Mouse (Mus musculus) spleen, adult 2 months (tissue): ENCODE data around the gene Smarce1. TPM values are rescaled to one million over a fixed set of nuclear protein-coding genes. Genes with fewer than 3 reads are reported as not detected.

Experiments
- DNase-seq, 2 experiments: peaks; one replicate each; pipeline versions ENCODE4 v3.0.0 to v3.0.0-alpha.2; 2012 to 2021; ENCODE audit warnings: low spot score in 2 of 2, low read depth in 1 of 2
- H3K27ac ChIP-seq: fragments of 200-500 bp; 2 replicates; pipeline ENCODE4 v1.5.1; 2012; ENCODE audit warnings: low read length, inconsistent platforms; ENCODE audit not compliant: insufficient read depth
- H3K27me3 ChIP-seq: fragments of 200-500 bp; 2 replicates; pipeline ENCODE4 v1.6.1; 2012; ENCODE audit warnings: mild to moderate bottlenecking, moderate library complexity, low read length, inconsistent platforms; ENCODE audit not compliant: control insufficient read depth, insufficient read depth
- H3K36me3 ChIP-seq: fragments of 200-500 bp; 2 replicates; pipeline ENCODE4 v1.6.1; 2012; ENCODE audit warnings: mild to moderate bottlenecking, low read length, inconsistent platforms; ENCODE audit not compliant: control insufficient read depth, insufficient read depth
- H3K4me1 ChIP-seq: fragments of 200-500 bp; 2 replicates; pipeline ENCODE4 v1.6.1; 2011; ENCODE audit warnings: inconsistent platforms; ENCODE audit not compliant: control insufficient read depth, insufficient read depth, insufficient read length
- H3K4me3 ChIP-seq: fragments of 200-500 bp; 2 replicates; pipeline ENCODE4 v1.5.1; 2011; ENCODE audit warnings: mild to moderate bottlenecking, inconsistent platforms; ENCODE audit not compliant: insufficient read depth, insufficient read length; ENCODE audit errors: extremely low read depth
- CTCF ChIP-seq: fragments of 200-500 bp; IDR thresholded peaks from 2 replicates; pipeline ENCODE4 v1.5.1; 2011; ENCODE audit warnings: mild to moderate bottlenecking, inconsistent platforms; ENCODE audit not compliant: insufficient read depth, insufficient read length, insufficient replicate concordance; ENCODE audit errors: extremely low read depth
- POLR2A ChIP-seq: fragments of 200-500 bp; IDR thresholded peaks from 2 replicates; pipeline ENCODE4 v1.6.1; 2011; ENCODE audit warnings: low read depth, low read length, inconsistent platforms
- WGBS: fragments of 180-500 bp; shearing (Covaris S2); methylation state at CpG from one replicate; pipeline ENCODE4 v1.1.7; 2018; 5-methylcytosine and 5-hydroxymethylcytosine counted together
- polyA plus RNA-seq: library from polyadenylated mRNA; depleted of rRNA; stranded (reverse); fragments of >200 nt; gene quantifications from 2 replicates; pipeline ENCODE4 v1.2.3, GENCODE M21; 2012

The Smarce1 gene
- polyA plus RNA-seq, 1 experiment: 13.4 TPM

DNA sequence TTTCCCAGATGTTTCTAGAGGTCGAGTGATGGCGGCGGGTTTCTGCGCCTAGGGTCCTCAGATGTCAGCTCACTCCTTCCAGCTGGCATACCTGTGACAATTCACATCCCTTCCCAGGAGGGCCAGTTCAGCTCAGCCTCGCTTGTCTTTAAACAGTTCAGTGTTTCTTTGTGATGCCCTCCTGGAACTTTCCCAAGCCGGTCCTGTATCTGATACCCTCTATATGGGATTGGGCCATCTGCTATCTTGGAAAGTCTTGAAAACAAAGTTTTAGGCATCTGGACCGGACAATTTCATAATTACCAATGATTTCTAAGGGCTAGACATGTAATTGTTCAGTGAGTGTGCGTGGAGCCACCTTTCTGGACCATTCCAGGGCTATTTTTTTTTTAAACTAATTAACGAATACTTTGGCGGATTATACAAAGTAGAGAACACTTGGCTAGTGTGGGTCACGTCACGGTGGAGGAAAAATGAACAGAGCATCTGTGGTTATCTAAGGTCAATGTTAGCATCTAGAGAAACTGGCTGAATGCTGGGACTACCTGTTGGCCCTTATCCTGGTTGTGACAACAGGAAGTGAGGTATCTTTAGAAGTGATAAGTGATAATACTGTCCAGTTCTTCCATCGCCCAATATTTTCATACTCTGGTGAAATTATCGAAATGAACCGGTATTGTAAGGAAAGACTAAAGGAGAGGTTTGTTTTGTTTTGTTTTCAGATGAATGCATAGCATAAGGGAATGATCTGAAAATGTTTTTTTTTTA is 416 bp upstream of the Smarce1 start:
- H3K27me3 ChIP-seq: no peaks in the 10 kb centered on the region
- TF ChIP-seq CTCF: no peak
- H3K4me1 ChIP-seq: no peaks in the 10 kb centered on the region; the same call in 1 of the 2 replicates
- WGBS: 40% methylated on average over 15 of the region's 15 CpGs
- H3K27ac ChIP-seq: peak overlapping the region; percentile 80
- peak overlapping the region; percentile 96 for H3K4me3 ChIP-seq
- peaks cover 7% of the 10 kb centered on the region for H3K36me3 ChIP-seq
- no peak for DNase-seq

DNA sequence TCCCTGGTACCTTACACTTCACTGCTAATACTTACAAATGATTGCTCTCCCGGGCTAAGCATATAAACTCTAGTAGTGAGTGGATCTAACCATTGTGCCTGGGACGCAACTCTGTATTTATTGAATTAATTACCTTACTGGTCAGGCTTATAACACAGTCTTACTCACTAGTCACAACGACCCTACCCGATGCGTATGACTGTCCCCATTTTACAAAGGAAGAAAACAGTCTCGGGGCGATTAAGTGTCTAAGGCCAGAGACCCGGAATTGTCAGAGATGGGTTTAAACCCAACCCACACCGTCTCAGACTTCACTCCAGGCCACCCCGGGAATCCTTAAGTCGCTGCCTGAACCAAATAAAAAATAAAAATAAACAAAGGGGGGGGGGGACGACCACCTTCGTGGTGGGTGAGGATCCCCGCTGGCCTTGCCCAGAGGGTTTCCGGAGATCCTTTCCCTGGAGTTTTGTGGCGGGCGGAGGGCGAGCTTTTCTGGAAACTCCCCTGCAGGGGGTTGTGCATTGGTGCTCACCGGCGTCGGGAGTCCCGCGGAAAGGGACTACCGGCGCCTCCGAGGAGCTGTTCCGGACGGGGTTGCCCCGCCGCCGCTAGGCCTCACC is 1.1 kb downstream of the Smarce1 start:
- Histone ChIP-seq H3K27me3 (no peaks in the 10 kb centered on the region), H3K36me3 (peaks cover 14% of the 10 kb centered on the region), H3K4me3 (peak overlapping the region; percentile 96), H3K4me1 (no peaks in the 10 kb centered on the region; the same call in 1 of the 2 replicates), H3K27ac (peak overlapping the region; percentile 83)
- TF ChIP-seq POLR2A (no peak), CTCF (no peak)
- no peak for DNase-seq
- WGBS: under 1% methylated on average over 31 of the region's 31 CpGs

DNA sequence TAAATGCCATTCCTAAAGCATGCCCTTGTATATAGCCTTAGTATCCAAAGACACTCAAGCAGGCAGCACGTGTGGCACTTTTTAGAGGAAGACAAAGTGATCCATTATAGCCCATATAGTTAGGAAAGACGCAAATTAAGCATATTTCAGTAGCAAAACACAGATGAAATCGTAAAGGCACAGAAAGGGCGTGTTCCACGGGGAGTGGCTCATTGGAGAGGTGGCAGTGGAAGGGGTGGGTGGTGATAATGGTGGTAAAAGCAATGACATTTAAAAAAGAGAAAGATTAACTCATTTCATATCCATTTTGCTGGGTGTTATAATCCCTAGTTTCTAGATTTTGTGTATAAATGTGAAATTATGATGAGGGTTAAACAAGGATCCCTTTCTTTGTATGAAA is 4.5 kb downstream of the Smarce1 start:
- DNase-seq: no peak
- Histone ChIP-seq H3K27me3 (no peaks in the 10 kb centered on the region), H3K4me1 (no peaks in the 10 kb centered on the region; the same call in 1 of the 2 replicates), H3K4me3 (no peak overlapping the region), H3K27ac (no peak overlapping the region), H3K36me3 (peaks cover 23% of the 10 kb centered on the region)
- TF ChIP-seq POLR2A (no peak), CTCF (no peak)
- WGBS: 86% methylated on average over 5 of the region's 5 CpGs

DNA sequence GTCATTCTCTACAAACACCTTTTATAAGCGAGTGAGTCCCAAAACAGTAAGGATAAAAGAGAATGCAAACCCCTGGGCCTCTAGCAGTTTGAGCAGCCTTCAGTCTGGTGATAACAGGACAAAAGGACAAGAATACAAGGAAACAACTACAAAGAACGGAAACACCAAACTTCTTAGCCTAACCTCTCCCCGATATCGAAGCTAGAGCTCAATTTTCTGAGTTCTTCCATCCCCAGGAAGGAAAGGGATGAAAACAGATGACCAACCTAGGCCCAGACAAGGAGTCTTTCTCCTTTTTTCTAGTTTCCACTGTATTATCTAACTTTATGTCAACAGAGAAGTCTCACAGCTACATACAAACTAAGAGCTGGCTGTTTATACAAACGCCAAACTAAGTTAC is 7.5 kb downstream of the Smarce1 start:
- no peak for DNase-seq
- H3K4me1 ChIP-seq: no peaks in the 10 kb centered on the region
- WGBS: 90% methylated on average over 5 of the region's 5 CpGs
- no peak overlapping the region for H3K4me3 ChIP-seq
- peaks cover 37% of the 10 kb centered on the region for H3K36me3 ChIP-seq
- no peaks in the 10 kb centered on the region for H3K27me3 ChIP-seq
- no peak overlapping the region for H3K27ac ChIP-seq
- no peak for TF ChIP-seq CTCF
- no peak for TF ChIP-seq POLR2A

DNA sequence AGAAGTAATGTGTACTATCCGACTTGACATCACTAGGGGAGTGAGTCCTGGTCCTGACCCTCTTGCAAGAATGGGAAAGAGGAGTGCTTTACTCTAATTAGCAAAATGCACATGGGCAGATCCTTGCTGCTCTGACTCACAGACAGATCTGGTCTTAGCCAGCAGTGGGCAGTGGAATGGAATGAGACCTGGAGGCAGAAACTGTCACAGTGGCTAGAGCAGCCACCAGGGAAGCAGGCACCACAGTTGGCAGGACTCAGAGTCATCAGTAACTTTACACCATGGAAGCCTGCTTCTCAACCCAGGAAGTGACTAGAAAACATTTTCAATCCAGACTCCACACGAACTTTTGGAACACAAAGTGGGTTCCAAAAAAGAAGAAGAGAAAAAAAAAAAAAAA is 9.0 kb downstream of the Smarce1 start:
- DNase-seq: no peak
- H3K27me3 ChIP-seq: no peaks in the 10 kb centered on the region
- H3K27ac ChIP-seq: no peak overlapping the region
- H3K4me1 ChIP-seq: no peaks in the 10 kb centered on the region
- H3K4me3 ChIP-seq: no peak overlapping the region
- H3K36me3 ChIP-seq: peaks cover 39% of the 10 kb centered on the region
- TF ChIP-seq POLR2A: no peak
- TF ChIP-seq CTCF: no peak
- WGBS: 87% methylated on average over 2 of the region's 2 CpGs

DNA sequence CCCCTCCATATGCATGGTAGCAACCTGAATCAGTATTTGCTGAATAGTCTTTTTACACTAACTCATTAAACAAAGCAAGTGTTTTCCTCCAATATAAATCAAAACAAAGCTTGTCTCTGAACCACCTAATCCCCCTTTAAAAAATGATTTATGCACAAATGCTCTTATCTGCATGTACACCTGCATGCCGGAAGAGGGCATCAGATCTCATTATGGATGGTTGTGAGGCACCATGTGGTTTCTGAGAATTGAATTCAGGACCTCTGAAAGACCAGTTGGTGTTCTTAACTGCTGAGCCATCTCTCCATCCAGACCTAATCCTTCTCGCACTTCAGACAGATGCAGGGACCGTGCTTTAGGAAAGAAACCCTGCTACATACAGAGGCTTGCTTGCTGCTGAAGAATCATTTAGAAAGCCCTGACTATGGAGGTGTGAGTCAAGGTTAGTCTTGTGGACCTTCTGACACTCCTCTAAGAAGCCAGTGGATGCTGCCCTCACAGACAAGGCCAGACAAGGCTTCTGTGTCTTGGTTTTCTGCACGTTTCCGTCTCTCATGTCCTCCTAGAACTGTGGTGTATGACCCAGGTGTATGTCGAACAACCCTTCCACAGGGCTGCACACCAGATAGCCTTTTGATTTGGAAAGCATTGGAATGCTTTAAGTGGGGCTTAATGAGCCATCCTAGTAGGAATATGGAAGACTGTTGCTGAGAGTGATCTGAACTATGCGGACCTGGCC is 13.4 kb downstream of the Smarce1 start:
- Histone ChIP-seq H3K4me1 (no peaks in the 10 kb centered on the region), H3K36me3 (peaks cover 49% of the 10 kb centered on the region), H3K27ac (no peak overlapping the region), H3K27me3 (no peaks in the 10 kb centered on the region), H3K4me3 (no peak overlapping the region)
- TF ChIP-seq POLR2A: no peak
- no peak for TF ChIP-seq CTCF
- no peak for DNase-seq
- 94% methylated on average over 7 of the region's 7 CpGs for WGBS
